Mouse (Mus musculus): ENCODE data around the gene Otud1.
A peak's percentile ranks its signal among the peaks of the same experiment; 100 is the strongest.

Otud1 gene

DNA sequence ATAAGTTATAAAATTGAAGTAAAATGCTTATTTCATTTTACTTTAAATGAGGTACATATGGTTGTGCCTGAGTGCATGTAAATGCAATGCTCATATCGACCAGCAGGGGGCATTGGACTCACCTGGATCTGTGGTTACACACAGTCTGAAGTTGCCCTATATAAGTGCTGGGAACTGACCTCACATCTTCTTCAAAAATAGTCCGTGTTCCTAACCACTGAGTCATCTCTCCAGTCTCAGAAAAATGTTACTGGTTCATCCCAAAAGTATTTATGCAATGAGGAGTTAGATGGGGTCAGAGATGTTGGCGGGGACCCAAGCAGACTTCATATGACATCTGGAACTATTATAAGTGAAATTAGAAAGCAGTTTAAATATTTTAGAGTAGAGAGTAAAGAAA, 25.4 kb downstream of the Otud1 start:
- DNase-seq: peak; percentile 76 to 80

DNA sequence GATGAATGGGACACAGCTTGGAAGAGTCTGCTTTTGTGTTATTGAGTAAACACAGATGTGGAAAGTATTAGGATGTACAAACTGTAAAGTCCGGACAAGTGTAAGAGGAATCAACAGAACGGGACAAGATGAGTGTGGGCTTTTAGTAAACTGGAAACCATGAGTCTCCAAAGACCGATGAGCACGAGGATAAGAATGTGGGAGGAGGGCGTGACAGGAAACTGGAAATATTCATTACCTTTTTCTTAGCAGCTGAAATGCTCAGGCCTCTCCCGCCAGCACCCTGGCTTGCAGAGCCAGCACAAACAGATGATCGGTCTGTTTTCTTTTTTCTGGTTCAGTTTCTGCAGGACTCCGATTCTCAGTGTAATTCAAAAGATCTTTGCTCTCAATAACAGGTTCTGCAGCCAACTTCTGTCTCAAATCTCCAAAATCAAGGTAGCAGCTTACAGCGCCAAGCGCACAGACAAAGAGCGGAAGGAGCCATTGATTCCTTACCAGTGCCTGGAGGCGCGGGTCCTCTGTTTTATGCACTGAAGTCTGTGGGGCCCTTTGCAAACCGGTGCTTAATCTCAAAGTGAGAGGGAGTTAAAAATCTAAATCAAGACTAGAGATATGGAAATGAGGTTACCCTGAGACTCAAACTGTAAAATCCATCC, 28.1 kb downstream of the Otud1 start:
- DNase-seq: no peak

DNA sequence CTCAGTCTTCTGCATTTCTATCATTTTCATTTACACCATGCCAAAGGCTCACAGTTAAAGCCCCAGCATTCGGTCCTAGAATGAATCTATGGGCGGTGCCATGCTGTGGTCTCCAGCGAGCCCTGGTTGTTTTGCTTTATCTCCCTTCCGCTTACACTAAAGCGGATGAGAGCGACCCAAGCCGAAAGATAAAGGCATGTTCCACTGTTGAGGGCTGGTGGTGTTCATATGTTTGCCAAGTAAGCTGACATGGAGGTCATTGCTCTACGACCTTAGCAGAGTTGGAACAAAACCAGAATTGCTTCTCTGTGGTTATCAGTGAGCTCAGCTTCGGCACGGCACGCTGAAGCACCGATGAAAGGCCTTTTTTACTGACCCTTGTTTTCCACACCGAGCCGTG, 32.5 kb downstream of the Otud1 start:
- no peak for DNase-seq

DNA sequence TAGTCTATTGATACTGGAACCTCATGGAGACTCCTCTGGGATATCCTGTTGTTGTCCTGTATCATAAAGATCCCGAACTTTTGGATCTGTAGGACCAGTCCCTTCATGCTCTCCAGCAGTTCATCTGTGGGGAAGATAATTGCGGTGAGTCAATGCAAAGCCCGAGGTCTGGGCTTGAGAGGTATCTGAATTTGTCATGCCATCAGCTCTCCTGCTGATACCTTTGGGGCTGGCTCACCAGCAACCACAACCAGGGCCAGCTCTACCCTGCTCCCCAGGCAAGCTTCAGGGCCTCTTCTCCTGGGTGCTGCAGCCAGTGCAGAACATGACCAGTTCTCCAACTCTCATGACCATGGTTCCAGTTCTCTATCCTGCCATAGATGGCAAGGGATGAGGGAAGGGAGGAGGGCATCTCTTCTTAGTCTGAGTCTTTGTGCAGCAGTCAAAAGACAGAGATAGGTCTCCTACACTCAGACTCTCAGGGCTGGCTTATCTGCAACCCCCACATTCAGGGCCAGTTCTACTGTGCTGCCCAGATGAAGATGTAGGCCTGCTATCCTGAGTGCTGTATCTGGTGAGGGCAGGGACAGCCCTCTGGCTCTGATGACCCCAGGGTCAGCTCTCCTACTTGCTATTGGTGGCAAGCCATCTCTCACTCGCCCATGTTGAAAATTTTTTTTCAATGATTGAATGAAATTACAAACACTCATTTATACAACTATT, 42.2 kb downstream of the Otud1 start:
- no peak for DNase-seq

DNA sequence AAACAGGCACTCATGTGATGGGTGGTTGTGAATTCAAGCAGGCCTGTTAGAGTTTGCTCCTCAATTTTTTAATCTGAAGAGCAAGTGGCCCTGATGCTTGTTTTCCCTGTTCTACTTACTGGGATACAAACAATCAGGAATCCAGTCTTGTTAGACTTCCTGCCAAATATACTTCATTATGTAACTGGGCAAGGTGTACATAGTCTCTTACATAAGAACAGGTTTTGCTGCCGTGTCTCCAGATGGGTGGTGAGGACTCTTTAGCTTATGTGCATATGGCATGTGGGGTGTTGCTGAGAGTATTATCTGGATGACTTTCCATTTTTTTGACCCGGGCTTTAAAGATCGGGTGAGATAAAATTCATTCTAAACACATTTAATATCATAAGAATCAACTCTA, 43.8 kb downstream of the Otud1 start:
- no peak for DNase-seq

DNA sequence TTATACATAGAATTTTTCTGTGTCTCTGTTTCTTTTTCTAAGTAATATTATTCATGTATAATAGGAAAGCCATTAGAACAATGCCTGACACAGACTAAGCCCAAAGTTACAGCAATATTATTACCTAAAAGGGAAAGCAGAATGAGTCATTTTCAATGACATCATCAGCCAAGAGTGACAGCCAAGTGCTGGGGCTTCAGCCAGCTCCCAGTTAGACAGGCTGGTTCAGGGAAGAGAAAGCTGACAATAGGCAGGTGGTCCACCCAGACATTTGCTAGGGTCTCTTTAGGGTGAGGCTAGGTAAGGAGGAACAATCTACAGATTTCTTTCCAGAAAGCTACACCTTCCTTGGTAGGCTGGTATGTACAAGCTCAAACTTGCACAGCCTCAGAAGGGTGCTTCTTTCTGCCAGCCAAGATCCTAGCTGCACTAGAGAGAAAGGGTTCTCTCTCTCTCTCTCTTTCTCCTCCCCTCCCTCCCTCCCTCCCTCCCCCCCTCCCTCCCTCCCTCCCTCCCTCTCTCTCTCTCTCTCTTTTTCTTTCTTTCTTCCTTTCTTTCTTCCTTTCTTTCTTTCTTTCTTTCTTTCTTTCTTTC, 45.6 kb downstream of the Otud1 start:
- DNase-seq: no peak

DNA sequence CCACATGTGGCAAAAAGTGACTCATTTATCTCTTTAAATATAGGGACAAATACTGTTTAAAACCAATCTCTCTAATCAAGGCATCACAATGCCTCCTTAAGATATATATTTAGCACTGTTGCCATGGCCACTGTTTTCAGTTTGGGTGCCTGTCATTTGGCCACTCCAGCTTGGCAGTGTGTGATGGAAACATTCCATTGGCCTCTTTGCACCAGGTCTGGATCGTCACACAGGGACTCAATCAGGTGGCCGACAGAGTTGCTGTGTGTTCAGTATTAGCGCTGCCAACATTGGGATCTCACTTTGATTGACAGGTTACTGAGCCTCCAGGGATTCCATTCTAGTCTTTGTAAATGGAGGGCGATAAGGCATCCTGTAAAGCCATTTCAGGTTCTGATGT, 46.1 kb downstream of the Otud1 start:
- no peak for DNase-seq

DNA sequence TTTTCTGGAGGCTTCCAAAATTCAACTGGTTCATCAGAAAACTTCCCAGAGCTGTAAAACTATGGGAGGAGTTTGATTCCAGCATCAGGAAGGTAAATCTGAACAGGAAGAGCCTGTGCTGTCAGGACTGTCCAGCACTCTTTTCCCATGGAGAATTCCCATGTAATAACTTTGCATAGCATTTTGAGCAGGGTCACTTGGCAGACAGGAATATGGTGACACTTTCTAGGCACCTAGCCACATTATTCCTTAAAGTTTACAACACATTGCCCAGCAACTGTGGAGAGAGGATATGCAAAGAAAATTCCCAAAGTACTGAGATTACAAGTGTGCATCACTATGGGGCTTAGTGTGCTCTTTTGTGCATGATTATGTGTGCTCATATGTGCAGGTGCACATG, 46.7 kb downstream of the Otud1 start:
- DNase-seq: no peak

DNA sequence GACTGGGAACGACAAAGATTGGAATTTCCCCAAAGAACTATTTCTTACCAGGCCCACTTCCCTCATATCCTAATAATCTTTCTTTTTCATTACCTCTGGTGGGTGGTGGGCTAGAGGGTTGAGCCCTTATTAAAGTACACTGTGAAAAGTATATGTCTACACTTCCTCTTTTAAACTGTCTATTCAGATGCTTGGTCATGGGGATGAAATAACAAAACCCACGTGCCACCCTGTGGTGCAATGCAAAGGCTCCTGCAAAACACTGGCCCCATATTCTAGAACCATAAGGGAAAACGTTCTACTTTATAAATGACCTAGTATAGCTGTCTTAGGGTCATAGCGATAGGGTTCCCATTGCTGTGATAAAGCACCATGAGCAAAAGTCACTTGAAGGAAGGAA, 49.3 kb downstream of the Otud1 start:
- peak; percentile 8 to 12 for DNase-seq

All from B cell, adult 2 months (primary cell).